Mouse (Mus musculus) MEL (cell line): ENCODE data around the gene Tldc2. TPM values are rescaled to one million over a fixed set of nuclear protein-coding genes. Genes with fewer than 3 reads are reported as not detected.

Source experiments
- DNase-seq: peaks from one replicate; pipeline ENCODE4 v3.0.0; 2011; ENCODE audit warnings: low read depth, low spot score
- H3K27ac ChIP-seq: 2 replicates; pipeline ENCODE4 v1.5.1; 2012; ENCODE audit warnings: low read depth, mild to moderate bottlenecking, control low read depth, low read length, moderate library complexity; ENCODE audit not compliant: control insufficient read depth
- H3K27me3 ChIP-seq, 2 experiments: fragments of 150-350 bp in 1 of 2; sonication (generic) in 1 of 2; 2 replicates each; pipeline ENCODE4 v1.6.1; 2012; ENCODE audit warnings: low read length in 2 of 2, mild to moderate bottlenecking in 2 of 2, improper control_type of control experiment in 1 of 2, moderate library complexity in 1 of 2; ENCODE audit not compliant: insufficient read depth in 2 of 2, control insufficient read depth in 1 of 2
- H3K36me3 ChIP-seq, 2 experiments: 2 replicates each; pipeline ENCODE4 v1.6.1; 2012 to 2014; ENCODE audit warnings: low read length in 2 of 2, improper control_type of control experiment in 1 of 2, inconsistent platforms in 1 of 2, mild to moderate bottlenecking in 1 of 2; ENCODE audit not compliant: insufficient read depth in 2 of 2, control insufficient read depth in 1 of 2
- H3K4me1 ChIP-seq, 2 experiments: fragments of 150-350 bp in 1 of 2; sonication (generic) in 1 of 2; 2 replicates each; pipeline ENCODE4 v1.6.1; 2012; ENCODE audit warnings: low read length in 2 of 2, improper control_type of control experiment in 1 of 2, mild to moderate bottlenecking in 1 of 2; ENCODE audit not compliant: insufficient read depth in 2 of 2, control insufficient read depth in 1 of 2
- H3K4me3 ChIP-seq, 2 experiments: fragments of 150-350 bp in 1 of 2; sonication (generic) in 1 of 2; 2 replicates each; pipeline ENCODE4 v1.5.1; 2012; ENCODE audit warnings: low read depth in 2 of 2, low read length in 2 of 2, mild to moderate bottlenecking in 2 of 2, moderate library complexity in 2 of 2, control low read depth in 1 of 2, improper control_type of control experiment in 1 of 2; ENCODE audit not compliant: control insufficient read depth in 1 of 2, insufficient read depth in 1 of 2
- H3K79me2 ChIP-seq: 2 replicates; pipeline ENCODE4 v1.6.1; 2012; ENCODE audit warnings: mild to moderate bottlenecking, low read length, moderate library complexity; ENCODE audit not compliant: control insufficient read depth, poor library complexity, insufficient read depth
- H3K9ac ChIP-seq: 2 replicates; pipeline ENCODE4 v1.6.1; 2012; ENCODE audit warnings: low read depth, mild to moderate bottlenecking, control low read depth, low read length, moderate library complexity; ENCODE audit not compliant: control insufficient read depth, poor library complexity, severe bottlenecking
- H3K9me3 ChIP-seq: fragments of 150-350 bp; sonication (generic); replicated peaks from 2 replicates; pipeline ENCODE4 v1.6.1; 2012; ENCODE audit warnings: mild to moderate bottlenecking, low read length, improper control_type of control experiment, moderate library complexity; ENCODE audit not compliant: insufficient read depth
- BHLHE40 ChIP-seq: IDR thresholded peaks from 2 replicates; pipeline ENCODE4 v1.6.1; 2012; ENCODE audit warnings: low read depth, mild to moderate bottlenecking, inconsistent platforms, low read length, improper control_type of control experiment, borderline replicate concordance
- CHD2 ChIP-seq: IDR thresholded peaks from 2 replicates; pipeline ENCODE4 v1.6.1; 2011; ENCODE audit warnings: low read length, improper control_type of control experiment
- CTCF ChIP-seq, 3 experiments: IDR thresholded peaks in 2 of 3; conservative IDR thresholded peaks in 1 of 3; 2 replicates each; pipeline ENCODE4 v1.5.1; 2011 to 2012; ENCODE audit warnings: low read length in 3 of 3, low read depth in 2 of 3, mild to moderate bottlenecking in 2 of 3, improper control_type of control experiment in 1 of 3, inconsistent platforms in 1 of 3, mixed read lengths in 1 of 3, moderate library complexity in 1 of 3; ENCODE audit not compliant: control insufficient read depth in 1 of 3, insufficient read depth in 1 of 3, poor library complexity in 1 of 3, severe bottlenecking in 1 of 3
- ETS1 ChIP-seq: IDR thresholded peaks from 2 replicates; pipeline ENCODE4 v1.6.1; 2012; ENCODE audit warnings: low read depth, mild to moderate bottlenecking, inconsistent platforms, low read length, improper control_type of control experiment, moderate library complexity
- JUND ChIP-seq: IDR thresholded peaks from 2 replicates; pipeline ENCODE4 v1.6.1; 2011; ENCODE audit warnings: low read depth, mild to moderate bottlenecking, improper control_type of control experiment, low read length
- MAZ ChIP-seq: IDR thresholded peaks from 2 replicates; pipeline ENCODE4 v1.6.1; 2012; ENCODE audit warnings: low read depth, mild to moderate bottlenecking, inconsistent platforms, low read length, improper control_type of control experiment
- MEF2A ChIP-seq: IDR thresholded peaks from 2 replicates; pipeline ENCODE4 v1.6.1; 2014; ENCODE audit warnings: low read depth, mild to moderate bottlenecking, inconsistent platforms, low read length, improper control_type of control experiment; ENCODE audit not compliant: poor library complexity, insufficient replicate concordance, severe bottlenecking; ENCODE audit errors: extremely low read depth
- MXI1 ChIP-seq: IDR thresholded peaks from 2 replicates; pipeline ENCODE4 v1.6.1; 2011; ENCODE audit warnings: mild to moderate bottlenecking, low read depth, low read length, improper control_type of control experiment
- MYC ChIP-seq: IDR thresholded peaks from 2 replicates; pipeline ENCODE4 v1.6.1; 2011; ENCODE audit warnings: low read depth, mild to moderate bottlenecking, low read length, improper control_type of control experiment, moderate library complexity
- NELFE ChIP-seq: IDR thresholded peaks from 2 replicates; pipeline ENCODE4 v1.6.1; 2011; ENCODE audit warnings: low read depth, low read length, improper control_type of control experiment
- NRF1 ChIP-seq: IDR thresholded peaks from 2 replicates; pipeline ENCODE4 v1.6.1; 2014; ENCODE audit warnings: low read depth, mild to moderate bottlenecking, inconsistent platforms, low read length, improper control_type of control experiment, moderate library complexity; ENCODE audit not compliant: poor library complexity, insufficient read depth, severe bottlenecking
- POLR2A ChIP-seq, 2 experiments: IDR thresholded peaks; 2 replicates each; pipeline ENCODE4 v1.6.1; 2011 to 2012; ENCODE audit warnings: low read length in 2 of 2, mild to moderate bottlenecking in 2 of 2, control low read depth in 1 of 2, improper control_type of control experiment in 1 of 2, low read depth in 1 of 2, moderate library complexity in 1 of 2; ENCODE audit not compliant: control insufficient read depth in 1 of 2, insufficient read depth in 1 of 2, poor library complexity in 1 of 2
- RAD21 ChIP-seq: IDR thresholded peaks from 2 replicates; pipeline ENCODE4 v1.6.1; 2011; ENCODE audit warnings: mild to moderate bottlenecking, low read depth, low read length, improper control_type of control experiment
- SMC3 ChIP-seq: IDR thresholded peaks from 2 replicates; pipeline ENCODE4 v1.6.1; 2011; ENCODE audit warnings: low read depth, low read length, improper control_type of control experiment
- TAL1 ChIP-seq: IDR thresholded peaks from 2 replicates; pipeline ENCODE4 v1.6.1; 2012; ENCODE audit warnings: mild to moderate bottlenecking, inconsistent platforms, low read length, moderate library complexity, mixed read lengths
- TCF12 ChIP-seq: IDR thresholded peaks from 2 replicates; pipeline ENCODE4 v1.6.1; 2014; ENCODE audit warnings: low read depth, mild to moderate bottlenecking, inconsistent platforms, low read length, improper control_type of control experiment, moderate library complexity
- UBTF ChIP-seq: IDR thresholded peaks from 2 replicates; pipeline ENCODE4 v1.6.1; 2012; ENCODE audit warnings: low read depth, mild to moderate bottlenecking, inconsistent platforms, low read length, improper control_type of control experiment, moderate library complexity, borderline replicate concordance; ENCODE audit not compliant: insufficient read depth
- USF1 ChIP-seq: IDR thresholded peaks from 2 replicates; pipeline ENCODE4 v1.6.1; 2014; ENCODE audit warnings: low read depth, mild to moderate bottlenecking, inconsistent platforms, low read length, improper control_type of control experiment, moderate library complexity
- ZC3H11A ChIP-seq: IDR thresholded peaks from 2 replicates; pipeline ENCODE4 v1.6.1; 2012; ENCODE audit warnings: low read depth, mild to moderate bottlenecking, inconsistent platforms, low read length, improper control_type of control experiment
- ZMIZ1 ChIP-seq: IDR thresholded peaks from 2 replicates; pipeline ENCODE4 v1.6.1; 2012; ENCODE audit warnings: low read depth, mild to moderate bottlenecking, inconsistent platforms, low read length, improper control_type of control experiment, moderate library complexity
- ZNF384 ChIP-seq: IDR thresholded peaks from 2 replicates; pipeline ENCODE4 v1.6.1; 2012; ENCODE audit warnings: low read depth, mild to moderate bottlenecking, inconsistent platforms, low read length, improper control_type of control experiment
- polyA plus RNA-seq, 2 experiments: library from polyadenylated mRNA; stranded (reverse) in 1 of 2; unstranded in 1 of 2; fragments of >175 nt in 1 of 2; fragments of >200 nt in 1 of 2; gene quantifications; 2 replicates each; pipeline versions ENCODE4 v1.2.1 to v1.2.4; 2012; ENCODE audit warnings: low replicate concordance in 2 of 2, low read depth in 1 of 2; ENCODE audit not compliant: insufficient read length in 2 of 2, insufficient read depth in 1 of 2, missing spikeins in 1 of 2
- total RNA-seq: library from RNA; depleted of rRNA; stranded (reverse); fragments of 300-350 nt; gene quantifications from 2 replicates; pipeline ENCODE4 v1.2.3, GENCODE M21; 2012

Tldc2 gene
- total and polyA plus RNA-seq, 3 experiments, result not detected

- no peak for DNase-seq
- H3K9ac ChIP-seq, result no peak overlapping the region
- H3K27me3 ChIP-seq, result peaks cover 0 to 2% of the 10 kb centered on the region in 2 experiments; a peak in 1 of 4 replicates
These were observed 15.3 kb upstream of the Tldc2 start for GRCm38 (mm10) chr2:157071556-157071955.

GRCm38 (mm10) chr2:157072316-157072990 is 14.4 kb upstream of the Tldc2 start:
- DNase-seq, result no peak
- Histone ChIP-seq H3K4me1 (no peaks in the 10 kb centered on the region), H3K79me2 (no peaks in the 10 kb centered on the region), H3K27ac (no peak overlapping the region), H3K9ac (no peak overlapping the region), H3K9me3 (no peaks in the 10 kb centered on the region), H3K27me3 (no peaks in the 10 kb centered on the region), H3K4me3 (no peak overlapping the region), H3K36me3 (no peaks in the 10 kb centered on the region)
- TF ChIP-seq NRF1, result no peak
- no peak for TF ChIP-seq POLR2A (IDR thresholded peaks at IDR 0.05; ENCODE audit: control insufficient read depth in 1 of 2, insufficient read depth in 1 of 2, low read depth in 1 of 2, low read length in 2 of 2, poor library complexity in 1 of 2)
- no peak for TF ChIP-seq RAD21
- TF ChIP-seq USF1, result no peak
- TF ChIP-seq CTCF (IDR thresholded peaks at IDR 0.05 in 2 of 3, conservative IDR thresholded peaks at IDR 0.05 in 1 of 3; ENCODE audit: control insufficient read depth in 1 of 3, insufficient read depth in 1 of 3, low read depth in 2 of 3, low read length in 3 of 3, poor library complexity in 1 of 3, severe bottlenecking in 1 of 3), result no peak
- TF ChIP-seq ETS1, result no peak
- TF ChIP-seq NELFE, result no peak
- no peak for TF ChIP-seq UBTF
- no peak for TF ChIP-seq JUND
- TF ChIP-seq ZC3H11A, result no peak
- TF ChIP-seq MYC, result no peak
- TF ChIP-seq TAL1, result no peak
- no peak for TF ChIP-seq SMC3
- TF ChIP-seq MEF2A, result no peak
- TF ChIP-seq TCF12, result no peak
- TF ChIP-seq MAZ, result no peak
- no peak for TF ChIP-seq CHD2
- no peak for TF ChIP-seq BHLHE40
- TF ChIP-seq ZMIZ1, result no peak
- no peak for TF ChIP-seq MXI1

More at GRCm38 (mm10) chr2:157071556-157071955, 15.3 kb upstream of the Tldc2 start:
- no peak for TF ChIP-seq ZNF384
- Histone ChIP-seq H3K36me3 (no peaks in the 10 kb centered on the region), H3K79me2 (no peaks in the 10 kb centered on the region), H3K27ac (no peak overlapping the region), H3K9me3 (no peaks in the 10 kb centered on the region), H3K4me1 (no peaks in the 10 kb centered on the region), H3K4me3 (no peak overlapping the region)
